Mouse (Mus musculus): ENCODE data around the gene Dctn2.
A peak's percentile ranks its signal among the peaks of the same experiment; 100 is the strongest.

The Dctn2 gene

DNA sequence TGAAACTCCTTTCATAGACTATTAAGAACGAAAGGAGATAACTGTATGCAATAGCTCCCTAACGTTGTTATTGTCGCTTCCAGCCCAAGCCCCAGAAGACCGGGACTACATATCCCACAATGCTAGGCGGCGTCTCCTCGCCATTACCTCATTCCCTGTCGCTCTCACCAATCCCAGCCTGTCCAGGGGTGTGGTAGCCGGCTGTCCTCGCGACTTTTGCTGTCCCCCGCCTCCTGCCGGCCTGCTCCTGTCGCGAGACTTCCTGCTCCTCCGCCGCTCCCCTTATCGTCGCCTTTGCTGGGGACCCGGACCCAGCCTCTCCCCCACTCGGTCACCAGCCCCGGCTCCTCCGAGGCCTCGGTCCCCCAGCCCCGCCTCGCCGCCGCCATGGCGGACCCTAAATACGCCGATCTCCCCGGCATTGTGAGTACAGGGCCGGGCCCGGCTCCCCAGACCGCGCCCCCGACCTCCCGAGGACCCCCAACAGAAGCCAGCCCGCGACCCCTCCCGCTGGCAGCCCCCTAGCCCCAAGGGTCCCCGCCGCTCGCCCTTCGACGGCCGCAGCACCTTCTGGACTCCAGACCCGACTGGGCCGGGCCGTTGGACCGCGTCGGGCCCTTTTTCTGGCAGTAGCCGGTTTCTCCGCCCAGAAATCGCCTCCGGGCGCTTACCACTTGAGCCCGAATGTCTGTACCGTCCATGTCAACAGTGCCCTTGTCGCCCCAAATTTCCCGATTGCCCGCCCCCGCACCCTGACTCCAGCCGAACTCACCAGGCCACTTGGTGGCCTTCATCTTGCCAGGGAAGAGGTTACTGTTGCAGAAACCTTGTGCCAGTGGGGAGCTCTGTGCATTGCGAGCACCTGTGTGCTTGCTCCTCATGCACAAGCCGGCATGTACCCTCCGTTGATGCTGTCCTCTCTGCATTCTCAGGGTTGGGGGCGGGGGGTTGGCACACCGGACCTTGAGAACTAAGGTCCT is at the start of gene Dctn2:
TSS of gene Dctn2 (plus strand) at position 257 of the 980 bp plus-strand sequence.
- DNase-seq (ENCODE audit: low spot score in 2 of 2): peak; percentile 94 to 96

DNA sequence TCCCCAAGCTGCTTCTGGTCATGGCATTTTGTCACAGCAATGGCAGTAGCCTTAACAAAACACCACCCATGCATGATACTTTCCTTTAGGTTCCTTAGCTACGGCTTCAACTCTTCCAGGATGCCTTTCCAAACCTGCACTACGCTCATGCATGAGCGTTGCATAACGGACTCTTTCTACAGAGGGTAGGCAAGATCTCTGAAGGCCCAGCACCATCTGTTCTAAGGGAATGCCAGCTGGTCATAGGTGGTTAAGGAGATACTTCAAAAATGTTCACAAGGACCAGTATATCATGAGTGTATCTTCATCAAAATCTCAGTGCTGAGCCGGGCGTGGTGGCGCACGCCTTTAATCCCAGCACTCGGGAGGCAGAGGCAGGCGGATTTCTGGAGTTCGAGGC is 49.7 kb upstream of the Dctn2 start:
- no peak for DNase-seq (ENCODE audit: low spot score in 2 of 2)

GRCm38 (mm10) chr10:127217177-127217576 is 49.0 kb upstream of the Dctn2 start:
- no peak for DNase-seq (ENCODE audit: low spot score in 2 of 2)

GRCm38 (mm10) chr10:127218339-127218738 is 47.8 kb upstream of the Dctn2 start:
- no peak for DNase-seq (ENCODE audit: low spot score in 2 of 2)

DNA sequence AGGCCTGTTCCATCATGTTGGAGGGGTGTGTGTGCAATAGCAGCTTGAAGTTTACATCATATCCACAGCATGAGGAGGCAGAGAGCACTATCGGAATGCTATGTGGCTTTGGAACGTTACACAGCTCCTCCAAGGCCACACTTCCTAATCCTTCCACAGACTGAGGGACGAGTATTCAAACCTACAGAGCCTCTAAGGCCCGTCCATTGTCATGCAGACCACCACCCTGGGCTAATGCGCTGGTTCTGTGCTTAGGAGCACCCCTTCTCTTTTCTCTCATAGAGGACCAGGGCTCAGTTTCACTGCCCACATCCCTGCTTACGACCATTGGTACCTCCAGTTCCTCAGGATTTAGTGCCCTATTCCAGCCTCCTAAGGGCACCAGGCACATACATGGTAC is 41.0 kb upstream of the Dctn2 start:
- no peak for DNase-seq (ENCODE audit: low spot score in 2 of 2)

GRCm38 (mm10) chr10:127225732-127226131 is 40.4 kb upstream of the Dctn2 start:
- peak; percentile 52 to 70 for DNase-seq (ENCODE audit: low spot score in 2 of 2)

GRCm38 (mm10) chr10:127226318-127226895 is 39.8 kb upstream of the Dctn2 start:
- no peak for DNase-seq (ENCODE audit: low spot score in 2 of 2)

DNA sequence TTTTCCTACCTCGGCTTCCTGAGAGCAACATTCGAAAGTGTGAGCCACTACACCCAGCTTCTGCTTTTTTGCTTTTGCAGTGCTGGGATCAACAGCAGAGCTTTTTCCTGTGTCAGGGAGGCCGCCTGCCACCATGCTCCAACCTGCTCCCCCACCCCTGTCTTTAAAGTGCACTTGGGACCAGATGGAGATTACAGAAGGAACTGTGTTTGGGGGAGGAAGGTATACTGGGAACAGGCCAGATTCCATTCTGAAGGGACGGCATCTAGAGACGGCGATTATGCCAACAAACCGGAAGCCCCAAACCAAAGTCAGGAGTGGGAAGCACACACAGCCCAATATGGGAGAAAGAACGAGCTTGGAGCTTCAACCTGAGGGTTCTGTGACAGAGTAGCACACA is 39.0 kb upstream of the Dctn2 start:
- no peak for DNase-seq (ENCODE audit: low spot score in 2 of 2)

GRCm38 (mm10) chr10:127228897-127229296 is 37.3 kb upstream of the Dctn2 start:
- DNase-seq (ENCODE audit: low spot score in 2 of 2): no peak

DNA sequence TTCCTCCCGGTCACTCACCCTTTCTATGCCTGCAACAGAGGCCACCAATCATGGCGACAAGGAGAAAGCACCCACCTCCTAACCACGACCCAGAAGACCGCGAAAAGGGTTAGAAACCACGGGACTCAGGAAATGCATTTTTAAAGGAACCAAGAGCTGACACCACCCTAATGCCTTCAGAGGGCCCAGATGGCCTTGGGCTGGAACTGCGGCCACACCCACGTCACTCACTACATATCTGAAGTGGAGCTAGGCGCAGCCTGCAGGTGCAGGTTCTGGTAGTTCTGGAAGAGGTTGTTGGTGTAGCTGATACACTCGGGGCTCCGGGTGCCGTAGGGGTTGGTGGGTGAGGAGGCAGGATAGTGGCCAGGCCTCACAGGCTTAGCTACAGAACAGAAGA is 35.5 kb upstream of the Dctn2 start:
- DNase-seq (ENCODE audit: low spot score in 2 of 2): no peak

DNA sequence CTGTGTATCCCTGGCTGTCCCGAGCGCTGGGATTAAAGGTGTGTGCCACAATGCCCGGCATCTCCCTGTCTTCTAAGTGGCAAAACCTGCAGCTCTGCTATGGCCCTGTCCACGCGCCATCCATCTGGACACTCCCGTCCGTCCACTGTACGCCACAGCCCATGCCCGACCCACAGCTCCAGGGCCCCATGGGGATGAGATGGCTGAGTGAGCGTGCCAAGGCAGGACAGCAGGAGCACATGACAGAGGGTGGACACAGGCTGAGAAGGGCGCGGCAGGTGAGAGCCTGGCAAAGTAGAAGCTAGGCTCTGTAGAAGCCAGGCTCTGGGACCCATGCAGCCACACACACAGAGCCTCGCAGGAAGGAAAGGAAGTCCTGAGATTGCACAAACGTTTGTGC is 34.4 kb upstream of the Dctn2 start:
- no peak for DNase-seq (ENCODE audit: low spot score in 2 of 2)

- no peak for DNase-seq (ENCODE audit: low spot score in 2 of 2)
Observed at GRCm38 (mm10) chr10:127233141-127233540, 33.0 kb upstream of the Dctn2 start.

DNA sequence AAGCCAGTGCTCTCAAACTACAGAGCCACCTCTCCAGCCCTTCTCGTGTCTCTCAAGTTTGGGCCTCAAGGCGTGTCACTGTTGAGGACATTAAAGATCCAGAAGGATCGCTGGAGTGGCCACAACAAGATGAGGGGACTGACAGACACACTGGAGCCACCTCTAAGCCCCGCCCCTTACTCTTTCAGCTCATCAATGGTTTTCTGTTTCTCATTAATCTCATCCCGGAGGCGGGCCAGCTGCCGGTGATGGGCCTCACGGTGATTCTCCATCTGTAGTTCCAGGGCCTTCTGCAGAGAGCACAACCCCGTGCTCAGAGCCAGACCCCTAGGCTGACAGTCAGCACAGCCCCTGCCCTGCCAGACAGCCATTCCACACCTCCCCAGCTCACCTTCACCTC is 29.6 kb upstream of the Dctn2 start:
- DNase-seq (ENCODE audit: low spot score in 2 of 2): no peak

GRCm38 (mm10) chr10:127238241-127238824 is 27.8 kb upstream of the Dctn2 start:
- no peak for DNase-seq (ENCODE audit: low spot score in 2 of 2)

DNA sequence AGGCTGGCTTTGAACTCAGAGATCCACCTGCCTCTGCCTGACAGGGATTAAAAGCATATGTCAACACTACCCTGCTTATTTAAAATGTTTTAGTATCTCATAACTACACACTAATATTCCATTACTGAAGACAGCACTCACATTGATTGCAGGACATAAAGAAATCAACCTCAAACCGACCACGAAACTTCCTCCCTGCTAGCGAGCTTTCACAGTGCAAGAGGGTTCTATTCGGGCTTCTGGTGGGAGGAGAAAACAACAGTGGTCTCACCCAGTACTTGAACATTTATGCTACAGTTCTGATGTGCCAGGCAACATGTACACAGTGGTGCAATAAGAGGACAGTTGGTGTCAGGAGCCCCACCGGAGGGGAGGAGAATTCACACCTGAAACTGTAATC is 15.4 kb upstream of the Dctn2 start:
- no peak for DNase-seq (ENCODE audit: low spot score in 2 of 2)

DNA sequence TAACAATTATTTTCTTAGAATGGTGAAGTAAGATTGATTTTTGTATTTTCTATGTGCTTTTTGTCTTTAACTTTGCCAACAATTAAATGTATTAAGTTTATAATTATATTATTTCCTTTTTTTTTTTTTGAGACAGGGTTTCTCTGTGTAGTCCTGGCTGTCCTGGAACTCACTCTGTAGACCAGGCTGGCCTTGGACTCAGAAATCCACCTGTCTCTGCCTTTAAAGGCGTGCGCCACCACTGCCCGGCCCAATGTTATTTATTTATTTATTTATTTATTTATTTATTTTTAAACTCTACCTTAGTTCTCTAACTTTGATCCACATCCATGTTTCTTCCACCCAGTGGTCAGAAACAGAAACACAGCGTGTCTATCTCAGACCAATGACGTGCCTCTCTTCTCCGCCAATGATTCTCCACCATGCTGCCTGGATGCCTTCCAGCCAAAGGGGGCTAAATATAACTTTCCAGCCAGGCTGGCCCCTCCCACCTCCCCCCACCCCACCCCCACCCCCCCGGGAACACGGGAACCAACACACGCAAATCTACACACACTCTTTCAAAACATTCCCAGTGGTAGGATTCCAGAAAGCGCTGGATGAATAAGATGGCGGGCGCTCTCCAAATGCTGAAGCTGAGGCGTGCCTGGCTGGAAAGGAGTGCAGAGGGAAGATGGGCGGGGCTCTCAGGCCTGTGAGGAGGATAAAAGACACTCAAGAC is 10.4 kb upstream of the Dctn2 start:
- DNase-seq (ENCODE audit: low spot score in 2 of 2): no peak

GRCm38 (mm10) chr10:127257790-127258189 is 8.4 kb upstream of the Dctn2 start:
- no peak for DNase-seq (ENCODE audit: low spot score in 2 of 2)

DNA sequence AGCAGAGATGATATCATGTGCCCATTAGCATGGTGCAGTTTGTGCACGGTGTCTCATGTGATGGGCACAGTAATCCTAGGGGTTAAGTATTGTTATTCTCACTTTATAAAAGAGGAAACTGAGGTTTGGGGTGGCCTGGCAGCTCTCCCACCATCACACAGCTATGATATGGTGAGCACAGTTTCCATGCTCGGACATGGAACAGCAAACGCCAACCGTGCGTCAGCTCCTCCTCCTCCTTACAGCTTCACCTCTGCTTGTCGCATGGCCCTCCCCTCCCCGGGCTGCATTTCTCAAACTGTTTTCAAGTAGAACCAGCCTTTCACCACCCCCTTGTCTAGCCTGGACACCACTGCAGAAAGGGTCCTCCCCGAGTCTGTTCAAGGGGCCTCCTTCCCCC is 7.7 kb upstream of the Dctn2 start:
- no peak for DNase-seq (ENCODE audit: low spot score in 2 of 2)

- no peak for DNase-seq (ENCODE audit: low spot score in 2 of 2)
Observed at GRCm38 (mm10) chr10:127261706-127262547, 4.2 kb upstream of the Dctn2 start.

DNA sequence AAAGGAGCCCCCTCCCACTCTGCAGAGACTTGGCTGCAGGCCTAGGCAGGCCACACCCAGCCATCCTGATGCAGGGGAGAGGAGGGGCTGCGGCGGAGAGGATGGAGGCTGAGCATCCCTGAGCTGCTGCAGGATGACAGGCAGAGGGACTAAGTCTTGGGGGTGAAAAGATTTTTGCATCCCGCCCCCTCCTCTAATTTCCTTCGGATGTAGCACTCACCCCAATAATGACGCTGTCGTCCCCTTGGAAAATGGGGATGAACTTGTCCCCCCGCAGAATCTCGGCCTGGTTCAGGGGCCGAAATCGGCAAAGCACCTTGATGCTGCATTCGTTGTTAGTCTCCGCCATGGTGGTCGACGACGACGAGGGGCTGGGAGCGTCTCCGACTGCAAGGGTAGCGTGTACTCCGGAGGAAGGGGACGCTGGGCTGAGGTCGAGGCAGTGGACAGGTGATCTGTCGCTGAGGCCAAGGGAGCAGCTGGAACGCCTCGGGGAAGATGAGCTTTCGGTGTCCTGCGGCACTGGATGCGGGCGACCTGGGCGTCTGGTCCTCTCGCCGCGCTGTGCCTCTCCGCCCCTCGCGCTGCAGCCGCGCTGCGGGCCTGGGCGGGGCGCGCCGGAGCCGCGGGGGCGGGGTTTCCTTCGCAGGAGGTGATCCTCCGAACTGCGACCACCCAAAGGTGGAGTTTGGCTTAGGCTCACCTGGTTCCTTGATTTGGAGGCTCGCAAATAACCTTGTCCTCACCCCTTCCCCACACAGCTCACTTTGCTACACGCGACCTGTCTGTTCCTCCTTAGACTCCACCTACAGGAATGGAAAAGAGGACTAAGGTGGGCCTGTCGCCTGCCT is 3.4 kb upstream of the Dctn2 start, which contains the start of gene Kif5a:
TSS of gene Kif5a (minus strand) at position 801 of the 851 bp plus-strand sequence.
- peak; percentile 80 to 82 for DNase-seq (ENCODE audit: low spot score in 2 of 2)
